Mouse (Mus musculus) limb, embryonic 10.5 days (tissue): Measurements from ENCODE around the gene Dtl. TPM values are rescaled to one million over a fixed set of nuclear protein-coding genes. Genes with fewer than 3 reads are reported as not detected.

Experiments used
- DNase-seq: peaks from one replicate; pipeline ENCODE4 v3.0.0-alpha.2; 2017; ENCODE audit warnings: low spot score
- H3K27ac ChIP-seq: fragments of 300-500 bp; sonication (generic); 2 replicates; pipeline ENCODE4 v1.5.1; 2016; ENCODE audit warnings: mild to moderate bottlenecking
- H3K27me3 ChIP-seq: fragments of 300-500 bp; sonication (generic); 2 replicates; pipeline ENCODE4 v1.6.1; 2016; ENCODE audit warnings: low read depth, mild to moderate bottlenecking; ENCODE audit not compliant: poor library complexity, severe bottlenecking
- H3K36me3 ChIP-seq: fragments of 300-500 bp; sonication (generic); 2 replicates; pipeline ENCODE4 v1.6.1; 2016; ENCODE audit warnings: mild to moderate bottlenecking, moderate library complexity
- H3K4me1 ChIP-seq: fragments of 300-500 bp; sonication (generic); 2 replicates; pipeline ENCODE4 v1.6.1; 2016
- H3K4me3 ChIP-seq: fragments of 300-500 bp; sonication (generic); 2 replicates; pipeline ENCODE4 v1.5.1; 2016; ENCODE audit warnings: mild to moderate bottlenecking, moderate library complexity
- H3K9me3 ChIP-seq: fragments of 300-500 bp; sonication (generic); replicated peaks from 2 replicates; pipeline ENCODE4 v1.6.1; 2016; ENCODE audit warnings: mild to moderate bottlenecking
- WGBS: fragments of 180-500 bp; shearing (Covaris S2); methylation state at CpG from one replicate; pipeline ENCODE4 v1.1.7; 2016; 5-methylcytosine and 5-hydroxymethylcytosine counted together
- polyA plus RNA-seq: library from polyadenylated mRNA; unstranded; fragments of >200 nt; fragmentation: Nextera tagmentation; extraction: Ambion mirVana; gene quantifications from 2 replicates; pipeline ENCODE4 v1.2.1, GENCODE M21; 2016

Dtl gene
- 83.0 and 92.7 TPM in 2 replicates for polyA plus RNA-seq

- H3K4me1 ChIP-seq, result peaks cover 26% of the 10 kb centered on the region
- peaks cover 53% of the 10 kb centered on the region for H3K36me3 ChIP-seq
- peak within 1 kb of the TSS; percentile 95 for H3K27ac ChIP-seq
- peak; percentile 99 for DNase-seq
- H3K4me3 ChIP-seq, result peak within 1 kb of the TSS; percentile 89
- WGBS, result under 1% methylated on average over 70 of the region's 70 CpGs
- 0 out of 2 replicates have a peak, but pooled peaks cover 2% of the 10 kb centered on the region for H3K9me3 ChIP-seq
- H3K27me3 ChIP-seq, result no peaks in the 10 kb centered on the region
Observed at GRCm38 (mm10) chr1:191575458-191576247, at the start of gene Dtl, which contains the start of gene Ints7. Gene Dtl (minus strand): TSS chr1:191575544. Gene Ints7 (plus strand): TSS chr1:191575636.

- WGBS, result 58% methylated on average over 6 of the region's 6 CpGs
- H3K9me3 ChIP-seq, result no peaks in the 10 kb centered on the region
- no peak for DNase-seq
- peaks cover 39% of the 10 kb centered on the region for H3K36me3 ChIP-seq
- H3K27me3 ChIP-seq, result no peaks in the 10 kb centered on the region
- H3K4me1 ChIP-seq, result peaks cover 27% of the 10 kb centered on the region
- H3K27ac ChIP-seq, result no peak overlapping the region; the same call in 1 of the 2 replicates
- no peak overlapping the region for H3K4me3 ChIP-seq
Observed at GRCm38 (mm10) chr1:191625026-191625425, 49.7 kb upstream of the Dtl start.

- Histone ChIP-seq H3K4me1 (peaks cover 25% of the 10 kb centered on the region), H3K27me3 (no peaks in the 10 kb centered on the region), H3K27ac (no peak overlapping the region), H3K9me3 (no peaks in the 10 kb centered on the region), H3K4me3 (no peak overlapping the region), H3K36me3 (peaks cover 45% of the 10 kb centered on the region)
- 74% methylated on average over 6 of the region's 6 CpGs for WGBS
- no peak for DNase-seq
Observed at GRCm38 (mm10) chr1:191624492-191624891, 49.1 kb upstream of the Dtl start.

- Histone ChIP-seq H3K4me3 (no peak overlapping the region), H3K9me3 (no peaks in the 10 kb centered on the region), H3K36me3 (peaks cover 62% of the 10 kb centered on the region), H3K4me1 (peaks cover 19% of the 10 kb centered on the region), H3K27ac (no peak overlapping the region), H3K27me3 (no peaks in the 10 kb centered on the region)
- DNase-seq, result no peak
- WGBS, result 96% methylated on average over 8 of the region's 8 CpGs
Observed at GRCm38 (mm10) chr1:191622801-191623200, 47.5 kb upstream of the Dtl start.

- no peak overlapping the region for H3K4me3 ChIP-seq
- no peaks in the 10 kb centered on the region for H3K27me3 ChIP-seq
- peaks cover 79% of the 10 kb centered on the region for H3K36me3 ChIP-seq
- WGBS, result 95% methylated on average over 8 of the region's 8 CpGs
- no peak for DNase-seq
- H3K27ac ChIP-seq, result no peak overlapping the region
- H3K9me3 ChIP-seq, result no peaks in the 10 kb centered on the region
- H3K4me1 ChIP-seq, result peaks cover 19% of the 10 kb centered on the region
Observed at GRCm38 (mm10) chr1:191621096-191621495, 45.8 kb upstream of the Dtl start.

- H3K4me3 ChIP-seq, result no peak overlapping the region
- H3K4me1 ChIP-seq, result no peaks in the 10 kb centered on the region
- no peak for DNase-seq
- no peaks in the 10 kb centered on the region for H3K27me3 ChIP-seq
- no peak overlapping the region for H3K27ac ChIP-seq
- WGBS, result 92% methylated on average over 12 of the region's 12 CpGs
- no peaks in the 10 kb centered on the region for H3K9me3 ChIP-seq
- H3K36me3 ChIP-seq, result peaks cover 99% of the 10 kb centered on the region
Observed at GRCm38 (mm10) chr1:191618067-191618766, 42.9 kb upstream of the Dtl start.

GRCm38 (mm10) chr1:191617589-191617988 is 42.2 kb upstream of the Dtl start:
- no peaks in the 10 kb centered on the region for H3K4me1 ChIP-seq
- H3K36me3 ChIP-seq, result peaks cover 99% of the 10 kb centered on the region
- no peaks in the 10 kb centered on the region for H3K27me3 ChIP-seq
- H3K4me3 ChIP-seq, result no peak overlapping the region
- WGBS, result 95% methylated on average over 3 of the region's 3 CpGs
- no peak overlapping the region for H3K27ac ChIP-seq
- H3K9me3 ChIP-seq, result no peaks in the 10 kb centered on the region
- no peak for DNase-seq

GRCm38 (mm10) chr1:191616245-191616644 is 40.9 kb upstream of the Dtl start:
- no peak for DNase-seq
- Histone ChIP-seq H3K9me3 (no peaks in the 10 kb centered on the region), H3K27ac (no peak overlapping the region), H3K36me3 (peaks cover 100% of the 10 kb centered on the region), H3K27me3 (no peaks in the 10 kb centered on the region), H3K4me1 (no peaks in the 10 kb centered on the region), H3K4me3 (no peak overlapping the region)
- 95% methylated on average over 8 of the region's 8 CpGs for WGBS

- Histone ChIP-seq H3K4me1 (no peaks in the 10 kb centered on the region), H3K27me3 (no peaks in the 10 kb centered on the region), H3K4me3 (no peak overlapping the region), H3K27ac (no peak overlapping the region), H3K36me3 (peaks cover 98% of the 10 kb centered on the region), H3K9me3 (no peaks in the 10 kb centered on the region)
- WGBS, result 89% methylated on average over 16 of the region's 16 CpGs
- no peak for DNase-seq
Observed at GRCm38 (mm10) chr1:191612877-191613276, 37.5 kb upstream of the Dtl start.

GRCm38 (mm10) chr1:191611686-191612085 is 36.3 kb upstream of the Dtl start:
- Histone ChIP-seq H3K4me1 (no peaks in the 10 kb centered on the region), H3K27me3 (no peaks in the 10 kb centered on the region), H3K36me3 (peaks cover 98% of the 10 kb centered on the region), H3K9me3 (no peaks in the 10 kb centered on the region), H3K27ac (no peak overlapping the region), H3K4me3 (no peak overlapping the region)
- DNase-seq, result no peak
- WGBS, result 88% methylated on average over 9 of the region's 9 CpGs

- Histone ChIP-seq H3K4me1 (no peaks in the 10 kb centered on the region), H3K27me3 (no peaks in the 10 kb centered on the region), H3K27ac (no peak overlapping the region), H3K4me3 (no peak overlapping the region), H3K9me3 (no peaks in the 10 kb centered on the region), H3K36me3 (peaks cover 98% of the 10 kb centered on the region)
- WGBS, result 96% methylated on average over 7 of the region's 7 CpGs
- DNase-seq, result no peak
Observed at GRCm38 (mm10) chr1:191610357-191610756, 35.0 kb upstream of the Dtl start.

- WGBS, result 86% methylated on average over 1 of the region's 1 CpGs
- no peak overlapping the region for H3K27ac ChIP-seq
- no peaks in the 10 kb centered on the region for H3K9me3 ChIP-seq
- H3K4me1 ChIP-seq, result no peaks in the 10 kb centered on the region
- no peak for DNase-seq
- H3K36me3 ChIP-seq, result peaks cover 98% of the 10 kb centered on the region
- H3K27me3 ChIP-seq, result no peaks in the 10 kb centered on the region
- no peak overlapping the region for H3K4me3 ChIP-seq
Observed at GRCm38 (mm10) chr1:191609578-191609977, 34.2 kb upstream of the Dtl start.

- no peaks in the 10 kb centered on the region for H3K9me3 ChIP-seq
- peaks cover 98% of the 10 kb centered on the region for H3K36me3 ChIP-seq
- no peak overlapping the region for H3K27ac ChIP-seq
- no peak for DNase-seq
- no peaks in the 10 kb centered on the region for H3K27me3 ChIP-seq
- no peaks in the 10 kb centered on the region for H3K4me1 ChIP-seq
- H3K4me3 ChIP-seq, result no peak overlapping the region
- WGBS, result 95% methylated on average over 6 of the region's 6 CpGs
Observed at GRCm38 (mm10) chr1:191609051-191609450, 33.7 kb upstream of the Dtl start.
